Mouse (Mus musculus) kidney, postnatal 0 days (tissue): ENCODE data around the gene Prdm12. TPM values are rescaled to one million over a fixed set of nuclear protein-coding genes. Genes with fewer than 3 reads are reported as not detected.

Source experiments
- ATAC-seq: fragments of 200-750 bp; cut with Nextera tagmentation; replicated peaks from 2 replicates; pipeline ENCODE4 v1.8.0; 2017; ENCODE audit warnings: low read depth, moderate number of reproducible peaks, moderate TSS enrichment, moderate library complexity; ENCODE audit not compliant: low FRiP score
- DNase-seq: peaks from one replicate; pipeline ENCODE4 v3.0.0-alpha.2; 2016; ENCODE audit warnings: low spot score
- H3K27ac ChIP-seq: fragments of 300-500 bp; sonication (generic); 2 replicates; pipeline ENCODE4 v1.5.1; 2014; ENCODE audit warnings: mild to moderate bottlenecking
- H3K27me3 ChIP-seq: fragments of 300-500 bp; sonication (generic); 2 replicates; pipeline ENCODE4 v1.6.1; 2014; ENCODE audit warnings: low read length, mixed read lengths; ENCODE audit not compliant: insufficient read depth
- H3K36me3 ChIP-seq: fragments of 300-500 bp; sonication (generic); 2 replicates; pipeline ENCODE4 v1.6.1; 2014; ENCODE audit warnings: low read length, mixed read lengths; ENCODE audit not compliant: insufficient read depth
- H3K4me1 ChIP-seq: fragments of 300-500 bp; sonication (generic); replicated peaks from 2 replicates; pipeline ENCODE4 v1.6.1; 2014; ENCODE audit warnings: antibody characterized with exemption, low read length, mixed read lengths; ENCODE audit not compliant: insufficient read depth
- H3K4me2 ChIP-seq: fragments of 300-500 bp; sonication (generic); 2 replicates; pipeline ENCODE4 v1.6.1; 2014; ENCODE audit warnings: mild to moderate bottlenecking, low read length, moderate library complexity, mixed read lengths
- H3K4me3 ChIP-seq: fragments of 300-500 bp; sonication (generic); replicated peaks from 2 replicates; pipeline ENCODE4 v1.5.1; 2014; ENCODE audit warnings: low read depth, low read length
- H3K9ac ChIP-seq: fragments of 300-500 bp; sonication (generic); 2 replicates; pipeline ENCODE4 v1.6.1; 2014; ENCODE audit warnings: low read depth, low read length
- H3K9me3 ChIP-seq: fragments of 300-500 bp; sonication (generic); replicated peaks from 2 replicates; pipeline ENCODE4 v1.6.1; 2016; ENCODE audit warnings: low read length, inconsistent platforms, mixed read lengths
- CTCF ChIP-seq: IDR thresholded peaks from 2 replicates; pipeline ENCODE4 v1.5.1; 2016; ENCODE audit warnings: antibody characterized with exemption, low read depth, mild to moderate bottlenecking, moderate library complexity
- WGBS: fragments of 180-500 bp; shearing (Covaris S2); extraction: QIAGEN DNeasy Blood & Tissue Kit; methylation state at CpG from one replicate; pipeline ENCODE4 v1.1.7; 2014; 5-methylcytosine and 5-hydroxymethylcytosine counted together
- polyA plus RNA-seq: library from polyadenylated mRNA; unstranded; fragments of >200 nt; fragmentation: Nextera tagmentation; extraction: Ambion mirVana; gene quantifications from 2 replicates; pipeline ENCODE4 v1.2.1, GENCODE M21; 2015

Prdm12 gene
- polyA plus RNA-seq, 1 experiment from 2014 or later, result not detected

DNA sequence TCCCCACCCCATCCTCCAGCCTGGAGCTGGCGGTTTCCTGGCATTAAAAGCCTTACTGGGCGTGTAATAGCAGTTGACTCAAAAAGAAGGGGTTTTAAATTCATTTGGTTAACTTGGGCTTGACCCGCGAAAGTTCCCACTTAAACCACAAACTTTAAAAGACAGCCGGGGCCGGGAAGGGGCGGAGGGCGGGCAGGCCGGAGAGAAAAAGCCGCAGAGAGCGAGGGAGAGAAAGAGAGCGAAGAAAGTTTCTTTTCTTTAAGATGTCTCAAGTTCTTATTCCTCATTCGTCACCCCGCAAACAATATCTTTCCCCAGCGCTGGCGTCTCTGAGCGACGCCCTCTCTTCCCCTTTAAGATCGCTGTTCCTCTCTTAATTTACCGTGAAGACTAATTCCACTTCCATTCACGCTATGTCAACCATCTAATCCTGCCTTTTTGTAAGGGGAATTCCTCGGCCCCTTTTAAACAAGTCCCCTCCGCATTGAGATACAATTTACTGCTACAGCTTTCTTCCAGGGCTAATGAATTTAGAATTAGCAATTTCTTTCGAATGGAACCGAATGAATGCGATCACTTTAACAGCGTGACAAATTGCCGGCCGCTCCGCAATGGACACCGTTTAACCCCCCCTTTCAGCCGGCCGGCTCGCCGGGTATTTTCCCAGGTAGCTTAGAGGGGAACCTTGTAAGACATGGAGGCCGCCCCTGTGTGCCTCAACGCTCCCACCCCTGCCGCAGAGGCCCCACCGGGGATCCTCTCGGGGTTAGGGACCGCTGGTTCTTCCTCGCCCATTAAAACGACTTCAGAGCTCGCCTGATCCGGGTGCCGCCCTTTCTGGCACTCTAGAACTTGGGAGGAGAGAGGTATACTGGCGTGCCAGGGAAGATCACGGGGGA is 1.0 kb downstream of the Prdm12 start:
- no peak for ATAC-seq
- under 1% methylated on average over 48 of the region's 48 CpGs for WGBS

GRCm38 (mm10) chr2:31641508-31641830 is 1.6 kb downstream of the Prdm12 start:
- no peak for TF ChIP-seq CTCF
- H3K9ac ChIP-seq, result no peak overlapping the region
- no peak for DNase-seq
- H3K9me3 ChIP-seq, result no peaks in the 10 kb centered on the region
- H3K36me3 ChIP-seq, result no peaks in the 10 kb centered on the region
- no peak overlapping the region for H3K27ac ChIP-seq
- no peak for ATAC-seq
- peaks cover 87% of the 10 kb centered on the region for H3K27me3 ChIP-seq
- H3K4me2 ChIP-seq, result no peak overlapping the region
- no peak overlapping the region for H3K4me3 ChIP-seq
- 0 out of 2 replicates have a peak, but pooled peaks cover 3% of the 10 kb centered on the region for H3K4me1 ChIP-seq
- WGBS, result 3% methylated on average over 11 of the region's 11 CpGs

More for the DNA sequence above, 1.0 kb downstream of the Prdm12 start:
- Histone ChIP-seq H3K4me3 (no peak overlapping the region), H3K36me3 (no peaks in the 10 kb centered on the region), H3K4me1 (peaks cover 8% of the 10 kb centered on the region; the same call in 1 of the 2 replicates), H3K9me3 (no peaks in the 10 kb centered on the region), H3K27me3 (peaks cover 87% of the 10 kb centered on the region), H3K4me2 (peak overlapping the region; percentile 16; the same call in 1 of the 2 replicates), H3K27ac (no peak overlapping the region), H3K9ac (no peak overlapping the region)
- DNase-seq, result no peak
- TF ChIP-seq CTCF, result no peak

DNA sequence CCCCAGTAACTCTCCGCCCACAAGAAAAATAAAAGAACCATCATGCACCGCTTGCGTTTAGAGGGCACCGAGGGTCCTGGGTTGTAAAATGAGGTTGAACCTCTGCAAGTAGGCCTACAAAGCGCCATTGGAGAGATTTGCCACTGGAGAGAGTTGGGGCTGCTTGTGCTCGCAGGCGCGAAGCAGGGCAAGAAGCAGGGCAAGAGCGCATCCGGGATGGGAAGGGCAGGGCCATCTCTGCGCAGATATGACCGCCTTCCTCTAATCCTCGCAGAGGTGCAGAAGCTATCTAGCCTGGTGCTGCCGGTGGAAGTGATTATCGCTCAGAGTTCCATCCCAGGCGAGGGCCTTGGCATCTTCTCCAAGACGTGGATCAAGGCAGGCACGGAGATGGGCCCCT is 2.1 kb downstream of the Prdm12 start:
- H3K4me3 ChIP-seq, result no peak overlapping the region
- no peaks in the 10 kb centered on the region for H3K9me3 ChIP-seq
- H3K27ac ChIP-seq, result no peak overlapping the region
- 2% methylated on average over 18 of the region's 18 CpGs for WGBS
- 0 out of 2 replicates have a peak, but pooled peaks cover 1% of the 10 kb centered on the region for H3K4me1 ChIP-seq
- no peak overlapping the region for H3K9ac ChIP-seq
- no peaks in the 10 kb centered on the region for H3K36me3 ChIP-seq
- TF ChIP-seq CTCF, result no peak
- H3K27me3 ChIP-seq, result peaks cover 87% of the 10 kb centered on the region
- no peak for DNase-seq
- no peak for ATAC-seq
- H3K4me2 ChIP-seq, result no peak overlapping the region

GRCm38 (mm10) chr2:31653971-31654853 is 14.4 kb downstream of the Prdm12 start:
- H3K9me3 ChIP-seq, result no peaks in the 10 kb centered on the region
- peak overlapping the region; percentile 56 for H3K4me3 ChIP-seq
- under 1% methylated on average over 106 of the region's 109 CpGs for WGBS
- 0 out of 2 replicates have a peak overlapping the region, but pooled peaks have one; percentile 18 for H3K9ac ChIP-seq
- H3K4me1 ChIP-seq, result peaks cover 8% of the 10 kb centered on the region; the same call in 1 of the 2 replicates
- peaks cover 47% of the 10 kb centered on the region for H3K27me3 ChIP-seq
- no peaks in the 10 kb centered on the region for H3K36me3 ChIP-seq
- TF ChIP-seq CTCF, result no peak
- H3K27ac ChIP-seq, result no peak overlapping the region
- peak overlapping the region; percentile 94 for H3K4me2 ChIP-seq
- ATAC-seq, result peak; percentile 69
- no peak for DNase-seq

DNA sequence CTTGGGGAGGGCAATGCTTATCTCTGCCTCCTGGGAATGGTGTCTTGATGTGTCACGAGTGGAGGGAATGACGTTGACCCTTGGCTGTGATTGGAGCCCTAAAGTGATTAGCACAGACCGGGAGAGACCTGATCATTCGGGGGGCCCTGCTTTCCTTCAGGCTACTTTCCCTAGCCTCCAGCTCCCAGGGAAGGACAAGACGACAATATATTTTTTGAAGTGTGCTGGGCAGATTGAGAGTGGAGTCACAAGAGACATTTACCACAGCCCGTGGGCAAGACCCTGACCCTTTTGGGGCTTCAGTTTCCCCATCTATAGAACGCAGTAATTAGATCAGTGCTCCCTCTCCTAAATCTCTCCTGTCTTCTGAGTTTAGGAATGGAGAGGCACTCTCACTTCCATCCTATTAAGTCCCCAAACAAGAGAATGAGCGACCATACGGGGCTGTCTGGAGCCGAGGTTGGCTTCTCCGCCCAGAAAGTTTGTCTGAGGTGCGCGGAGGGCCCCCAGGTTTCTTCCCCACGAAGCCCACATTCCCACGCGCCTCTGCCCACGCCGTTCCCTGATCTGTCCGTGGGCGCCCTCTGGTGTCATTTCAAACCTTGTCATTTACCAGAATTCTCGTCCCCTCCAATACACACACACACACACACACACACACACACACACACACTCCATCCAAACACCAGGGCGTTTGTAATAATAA is 15.2 kb downstream of the Prdm12 start:
- TF ChIP-seq CTCF, result peak; percentile 62
- 6% methylated on average over 22 of the region's 22 CpGs for WGBS
- Histone ChIP-seq H3K4me3 (peak overlapping the region; percentile 56; the same call in 1 of the 2 replicates), H3K9ac (no peak overlapping the region), H3K27me3 (peaks cover 40% of the 10 kb centered on the region), H3K4me1 (peaks cover 8% of the 10 kb centered on the region; the same call in 1 of the 2 replicates), H3K9me3 (no peaks in the 10 kb centered on the region), H3K4me2 (peak overlapping the region; percentile 94), H3K36me3 (no peaks in the 10 kb centered on the region), H3K27ac (no peak overlapping the region)
- DNase-seq (peak; percentile 51), ATAC-seq (peak; percentile 36; the same call in 1 of the 2 replicates)

GRCm38 (mm10) chr2:31656374-31656773 is 16.5 kb downstream of the Prdm12 start:
- Histone ChIP-seq H3K9me3 (no peaks in the 10 kb centered on the region), H3K4me1 (peaks cover 8% of the 10 kb centered on the region; the same call in 1 of the 2 replicates), H3K9ac (no peak overlapping the region), H3K27ac (no peak overlapping the region), H3K4me3 (no peak overlapping the region), H3K4me2 (no peak overlapping the region), H3K27me3 (peaks cover 35% of the 10 kb centered on the region), H3K36me3 (no peaks in the 10 kb centered on the region)
- 83% methylated on average over 7 of the region's 7 CpGs for WGBS
- TF ChIP-seq CTCF, result no peak
- no peak for DNase-seq
- no peak for ATAC-seq
